Mouse (Mus musculus): ENCODE measurements at regions not wholly inside any gene's neighbourhood (a gene's known extent, or its start where the extent isn't known, plus 50 kb on each side); places are given as distances from the start of the nearest gene placed in this dataset.

- DNase-seq (ENCODE audit: low spot score) (peak; percentile 65), ATAC-seq (ENCODE audit: low read depth) (no peak)
- Histone ChIP-seq H3K27me3 (replicated peaks; ENCODE audit: control insufficient read depth, insufficient read depth, low read length) (no peaks in the 10 kb centered on the region), H3K4me1 (ENCODE audit: control insufficient read depth, insufficient read depth, low read length) (peaks cover 6% of the 10 kb centered on the region; the same call in 1 of the 2 replicates), H3K4me3 (ENCODE audit: low read depth, low read length) (no peak overlapping the region), H3K9ac (ENCODE audit: low read depth, low read length) (no peak overlapping the region), H3K27ac (replicated peaks; ENCODE audit: low read depth, low read length) (no peak overlapping the region), H3K36me3 (ENCODE audit: control insufficient read depth, insufficient read depth, low read length) (no peaks in the 10 kb centered on the region), H3K4me2 (ENCODE audit: low read depth, low read length) (peak overlapping the region; percentile 40), H3K9me3 (ENCODE audit: control insufficient read depth, low read length) (no peaks in the 10 kb centered on the region)
- 19% methylated on average over 12 of the region's 12 CpGs for WGBS
Observed at GRCm38 (mm10) chr5:103335916-103336688, 88.9 kb upstream of the Ptpn13 start.

- Histone ChIP-seq H3K4me1 (ENCODE audit: control insufficient read depth, insufficient read depth, low read length) (no peaks in the 10 kb centered on the region), H3K9me3 (ENCODE audit: control insufficient read depth, low read length) (no peaks in the 10 kb centered on the region), H3K36me3 (ENCODE audit: control insufficient read depth, insufficient read depth, low read length) (no peaks in the 10 kb centered on the region), H3K27ac (replicated peaks; ENCODE audit: low read depth, low read length) (no peak overlapping the region), H3K4me2 (ENCODE audit: low read depth, low read length) (no peak overlapping the region), H3K27me3 (replicated peaks; ENCODE audit: control insufficient read depth, insufficient read depth, low read length) (no peaks in the 10 kb centered on the region), H3K9ac (ENCODE audit: low read depth, low read length) (no peak overlapping the region), H3K4me3 (ENCODE audit: low read depth, low read length) (no peak overlapping the region)
- DNase-seq (ENCODE audit: low spot score) (no peak), ATAC-seq (ENCODE audit: low read depth) (0 out of 2 replicates have a peak, but pooled peaks have one; percentile 53)
- 54% methylated on average over 10 of the region's 10 CpGs for WGBS
Observed at GRCm38 (mm10) chr5:103326412-103326811, 98.6 kb upstream of the Ptpn13 start.

GRCm38 (mm10) chr5:103320341-103320740, 104.7 kb upstream of the Ptpn13 start:
- ATAC-seq (ENCODE audit: low read depth) (no peak), DNase-seq (ENCODE audit: low spot score) (no peak)
- 68% methylated on average over 5 of the region's 5 CpGs for WGBS
- Histone ChIP-seq H3K4me3 (ENCODE audit: low read depth, low read length) (no peak overlapping the region), H3K9ac (ENCODE audit: low read depth, low read length) (no peak overlapping the region), H3K4me1 (ENCODE audit: control insufficient read depth, insufficient read depth, low read length) (no peaks in the 10 kb centered on the region), H3K4me2 (ENCODE audit: low read depth, low read length) (no peak overlapping the region), H3K27me3 (replicated peaks; ENCODE audit: control insufficient read depth, insufficient read depth, low read length) (no peaks in the 10 kb centered on the region), H3K36me3 (ENCODE audit: control insufficient read depth, insufficient read depth, low read length) (no peaks in the 10 kb centered on the region), H3K9me3 (ENCODE audit: control insufficient read depth, low read length) (no peaks in the 10 kb centered on the region), H3K27ac (replicated peaks; ENCODE audit: low read depth, low read length) (no peak overlapping the region)

GRCm38 (mm10) chr5:103309806-103310525, 98.8 kb upstream of the Mapk10 start:
- Histone ChIP-seq H3K27ac (replicated peaks; ENCODE audit: low read depth, low read length) (no peak overlapping the region), H3K36me3 (ENCODE audit: control insufficient read depth, insufficient read depth, low read length) (no peaks in the 10 kb centered on the region), H3K27me3 (replicated peaks; ENCODE audit: control insufficient read depth, insufficient read depth, low read length) (no peaks in the 10 kb centered on the region), H3K4me2 (ENCODE audit: low read depth, low read length) (no peak overlapping the region), H3K4me3 (ENCODE audit: low read depth, low read length) (no peak overlapping the region), H3K4me1 (ENCODE audit: control insufficient read depth, insufficient read depth, low read length) (no peaks in the 10 kb centered on the region), H3K9me3 (ENCODE audit: control insufficient read depth, low read length) (no peaks in the 10 kb centered on the region), H3K9ac (ENCODE audit: low read depth, low read length) (no peak overlapping the region)
- DNase-seq (ENCODE audit: low spot score) (peak; percentile 31), ATAC-seq (ENCODE audit: low read depth) (no peak)
- WGBS, result 30% methylated on average over 9 of the region's 9 CpGs

GRCm38 (mm10) chr5:103305716-103306447, 94.7 kb upstream of the Mapk10 start:
- H3K9ac ChIP-seq (ENCODE audit: low read depth, low read length), result no peak overlapping the region
- no peaks in the 10 kb centered on the region for H3K36me3 ChIP-seq (ENCODE audit: control insufficient read depth, insufficient read depth, low read length)
- 63% methylated on average over 11 of the region's 11 CpGs for WGBS
- no peak overlapping the region for H3K27ac ChIP-seq (replicated peaks; ENCODE audit: low read depth, low read length)
- no peak overlapping the region for H3K4me2 ChIP-seq (ENCODE audit: low read depth, low read length)
- ATAC-seq (ENCODE audit: low read depth), result peak; percentile 70; the same call in 1 of the 2 replicates
- DNase-seq (ENCODE audit: low spot score), result peak; percentile 25
- no peak overlapping the region for H3K4me3 ChIP-seq (ENCODE audit: low read depth, low read length)
- no peaks in the 10 kb centered on the region for H3K27me3 ChIP-seq (replicated peaks; ENCODE audit: control insufficient read depth, insufficient read depth, low read length)
- no peaks in the 10 kb centered on the region for H3K9me3 ChIP-seq (ENCODE audit: control insufficient read depth, low read length)
- no peaks in the 10 kb centered on the region for H3K4me1 ChIP-seq (ENCODE audit: control insufficient read depth, insufficient read depth, low read length)

- no peak overlapping the region for H3K9ac ChIP-seq (ENCODE audit: low read depth, low read length)
- no peak overlapping the region for H3K27ac ChIP-seq (replicated peaks; ENCODE audit: low read depth, low read length)
- H3K27me3 ChIP-seq (replicated peaks; ENCODE audit: control insufficient read depth, insufficient read depth, low read length), result no peaks in the 10 kb centered on the region
- H3K9me3 ChIP-seq (ENCODE audit: control insufficient read depth, low read length), result no peaks in the 10 kb centered on the region
- 90% methylated on average over 1 of the region's 1 CpGs for WGBS
- ATAC-seq (ENCODE audit: low read depth) (no peak), DNase-seq (ENCODE audit: low spot score) (no peak)
- no peak overlapping the region for H3K4me2 ChIP-seq (ENCODE audit: low read depth, low read length)
- H3K4me1 ChIP-seq (ENCODE audit: control insufficient read depth, insufficient read depth, low read length), result no peaks in the 10 kb centered on the region
- no peaks in the 10 kb centered on the region for H3K36me3 ChIP-seq (ENCODE audit: control insufficient read depth, insufficient read depth, low read length)
- no peak overlapping the region for H3K4me3 ChIP-seq (ENCODE audit: low read depth, low read length)
Observed at GRCm38 (mm10) chr5:103304975-103305374, 93.8 kb upstream of the Mapk10 start.

GRCm38 (mm10) chr5:103302744-103303143, 91.6 kb upstream of the Mapk10 start:
- no peaks in the 10 kb centered on the region for H3K36me3 ChIP-seq (ENCODE audit: control insufficient read depth, insufficient read depth, low read length)
- no peaks in the 10 kb centered on the region for H3K9me3 ChIP-seq (ENCODE audit: control insufficient read depth, low read length)
- no peak overlapping the region for H3K4me2 ChIP-seq (ENCODE audit: low read depth, low read length)
- whole genome bisulfite sequencing, result 93% methylated on average over 10 of the region's 10 CpGs
- no peak overlapping the region for H3K4me3 ChIP-seq (ENCODE audit: low read depth, low read length)
- no peaks in the 10 kb centered on the region for H3K27me3 ChIP-seq (replicated peaks; ENCODE audit: control insufficient read depth, insufficient read depth, low read length)
- ATAC-seq (ENCODE audit: low read depth), result no peak
- no peak for DNase-seq (ENCODE audit: low spot score)
- H3K4me1 ChIP-seq (ENCODE audit: control insufficient read depth, insufficient read depth, low read length), result no peaks in the 10 kb centered on the region
- no peak overlapping the region for H3K27ac ChIP-seq (replicated peaks; ENCODE audit: low read depth, low read length)
- H3K9ac ChIP-seq (ENCODE audit: low read depth, low read length), result no peak overlapping the region

- peak; percentile 8 for DNase-seq (ENCODE audit: low spot score)
- no peaks in the 10 kb centered on the region for H3K36me3 ChIP-seq (ENCODE audit: control insufficient read depth, insufficient read depth, low read length)
- H3K4me3 ChIP-seq (ENCODE audit: low read depth, low read length), result no peak overlapping the region
- no peak overlapping the region for H3K9ac ChIP-seq (ENCODE audit: low read depth, low read length)
- WGBS, result 44% methylated on average over 3 of the region's 3 CpGs
- no peak for ATAC-seq (ENCODE audit: low read depth)
- H3K4me2 ChIP-seq (ENCODE audit: low read depth, low read length), result no peak overlapping the region
- no peaks in the 10 kb centered on the region for H3K27me3 ChIP-seq (replicated peaks; ENCODE audit: control insufficient read depth, insufficient read depth, low read length)
- H3K9me3 ChIP-seq (ENCODE audit: control insufficient read depth, low read length), result 0 out of 2 replicates have a peak, but pooled peaks cover 2% of the 10 kb centered on the region
- H3K4me1 ChIP-seq (ENCODE audit: control insufficient read depth, insufficient read depth, low read length), result no peaks in the 10 kb centered on the region
- H3K27ac ChIP-seq (replicated peaks; ENCODE audit: low read depth, low read length), result no peak overlapping the region
Observed at GRCm38 (mm10) chr5:103301303-103301702, 90.2 kb upstream of the Mapk10 start.
